Mouse (Mus musculus): Measurements from ENCODE around the gene Dok7. TPM values are rescaled to one million over a fixed set of nuclear protein-coding genes. Genes with fewer than 3 reads are reported as not detected.

Gene Dok7
- polyA plus RNA-seq, 1 experiment from 2014 or later = 8.8 TPM

GRCm38 (mm10) chr5:35091636-35092035 lies 35.1 kb downstream of the Dok7 start:
- 69% methylated on average over 3 of the region's 3 CpGs for WGBS
- Histone ChIP-seq H3K4me2 (ENCODE audit: low read length) (no peak overlapping the region), H3K36me3 (ENCODE audit: control insufficient read depth, insufficient read depth, low read length) (peaks cover 58% of the 10 kb centered on the region), H3K9me3 (ENCODE audit: control insufficient read depth, low read length) (no peaks in the 10 kb centered on the region), H3K9ac (ENCODE audit: low read length) (no peak overlapping the region), H3K4me1 (ENCODE audit: control insufficient read depth in 2 of 2, insufficient read depth in 2 of 2, low read length in 2 of 2) (no peaks in the 10 kb centered on the region), H3K27me3 (ENCODE audit: control insufficient read depth, insufficient read depth, low read length) (no peaks in the 10 kb centered on the region), H3K27ac (replicated peaks in 1 of 2; ENCODE audit: control insufficient read depth in 1 of 2, insufficient read depth in 1 of 2, low read depth in 2 of 2, low read length in 2 of 2) (no peak overlapping the region), H3K4me3 (ENCODE audit: control insufficient read depth in 1 of 2, insufficient read depth in 1 of 2, low read depth in 1 of 2, low read length in 2 of 2) (no peak overlapping the region)
- no peak for ATAC-seq (ENCODE audit: insufficient number of reproducible peaks, insufficient read depth, low FRiP score, low read depth)

DNA sequence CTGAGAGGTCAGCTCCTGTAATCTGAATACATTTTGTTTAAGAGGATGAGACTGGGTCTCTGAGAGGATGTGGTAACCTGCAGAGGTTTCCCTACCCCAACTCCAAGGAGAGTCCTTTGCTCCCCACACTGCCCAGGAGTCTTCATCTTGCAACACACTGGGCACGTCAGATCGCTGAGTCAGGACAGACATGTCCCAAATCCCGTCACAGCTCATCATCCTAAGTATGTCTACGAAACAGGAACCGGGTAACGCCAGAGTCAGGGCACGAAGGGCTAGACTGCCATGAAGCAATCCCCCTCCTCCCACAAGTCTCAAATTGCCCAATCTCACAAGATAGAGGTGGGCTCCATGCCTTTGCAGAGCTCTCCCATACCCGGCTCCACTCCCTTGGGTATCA lies 46.5 kb downstream of the Dok7 start:
- Histone ChIP-seq H3K27me3 (ENCODE audit: control insufficient read depth, insufficient read depth, low read length) (no peaks in the 10 kb centered on the region), H3K9ac (ENCODE audit: low read length) (no peak overlapping the region), H3K27ac (replicated peaks in 1 of 2; ENCODE audit: control insufficient read depth in 1 of 2, insufficient read depth in 1 of 2, low read depth in 2 of 2, low read length in 2 of 2) (no peak overlapping the region), H3K9me3 (ENCODE audit: control insufficient read depth, low read length) (no peaks in the 10 kb centered on the region), H3K36me3 (ENCODE audit: control insufficient read depth, insufficient read depth, low read length) (peaks cover 46% of the 10 kb centered on the region), H3K4me1 (ENCODE audit: control insufficient read depth in 2 of 2, insufficient read depth in 2 of 2, low read length in 2 of 2) (peaks cover 13 to 17% of the 10 kb centered on the region in 2 experiments), H3K4me2 (ENCODE audit: low read length) (0 out of 2 replicates have a peak overlapping the region, but pooled peaks have one; percentile 6), H3K4me3 (ENCODE audit: control insufficient read depth in 1 of 2, insufficient read depth in 1 of 2, low read depth in 1 of 2, low read length in 2 of 2) (no peak overlapping the region)
- WGBS = 86% methylated on average over 8 of the region's 8 CpGs
- ATAC-seq (ENCODE audit: insufficient number of reproducible peaks, insufficient read depth, low FRiP score, low read depth) = no peak

- H3K27ac ChIP-seq (replicated peaks in 1 of 2; ENCODE audit: control insufficient read depth in 1 of 2, insufficient read depth in 1 of 2, low read depth in 2 of 2, low read length in 2 of 2) = no peak overlapping the region
- no peak for ATAC-seq (ENCODE audit: insufficient number of reproducible peaks, insufficient read depth, low FRiP score, low read depth)
- H3K36me3 ChIP-seq (ENCODE audit: control insufficient read depth, insufficient read depth, low read length) = peaks cover 42% of the 10 kb centered on the region
- WGBS = 32% methylated on average over 2 of the region's 2 CpGs
- peaks cover 13 to 17% of the 10 kb centered on the region in 2 experiments for H3K4me1 ChIP-seq (ENCODE audit: control insufficient read depth in 2 of 2, insufficient read depth in 2 of 2, low read length in 2 of 2)
- no peak overlapping the region for H3K9ac ChIP-seq (ENCODE audit: low read length)
- peak overlapping the region; percentile 86; the same call in 1 of the 2 replicates for H3K4me2 ChIP-seq (ENCODE audit: low read length)
- no peaks in the 10 kb centered on the region for H3K27me3 ChIP-seq (ENCODE audit: control insufficient read depth, insufficient read depth, low read length)
- no peaks in the 10 kb centered on the region for H3K9me3 ChIP-seq (ENCODE audit: control insufficient read depth, low read length)
- H3K4me3 ChIP-seq (ENCODE audit: control insufficient read depth in 1 of 2, insufficient read depth in 1 of 2, low read depth in 1 of 2, low read length in 2 of 2) = no peak overlapping the region
Measured at GRCm38 (mm10) chr5:35103528-35103927, 47.0 kb downstream of the Dok7 start.

DNA sequence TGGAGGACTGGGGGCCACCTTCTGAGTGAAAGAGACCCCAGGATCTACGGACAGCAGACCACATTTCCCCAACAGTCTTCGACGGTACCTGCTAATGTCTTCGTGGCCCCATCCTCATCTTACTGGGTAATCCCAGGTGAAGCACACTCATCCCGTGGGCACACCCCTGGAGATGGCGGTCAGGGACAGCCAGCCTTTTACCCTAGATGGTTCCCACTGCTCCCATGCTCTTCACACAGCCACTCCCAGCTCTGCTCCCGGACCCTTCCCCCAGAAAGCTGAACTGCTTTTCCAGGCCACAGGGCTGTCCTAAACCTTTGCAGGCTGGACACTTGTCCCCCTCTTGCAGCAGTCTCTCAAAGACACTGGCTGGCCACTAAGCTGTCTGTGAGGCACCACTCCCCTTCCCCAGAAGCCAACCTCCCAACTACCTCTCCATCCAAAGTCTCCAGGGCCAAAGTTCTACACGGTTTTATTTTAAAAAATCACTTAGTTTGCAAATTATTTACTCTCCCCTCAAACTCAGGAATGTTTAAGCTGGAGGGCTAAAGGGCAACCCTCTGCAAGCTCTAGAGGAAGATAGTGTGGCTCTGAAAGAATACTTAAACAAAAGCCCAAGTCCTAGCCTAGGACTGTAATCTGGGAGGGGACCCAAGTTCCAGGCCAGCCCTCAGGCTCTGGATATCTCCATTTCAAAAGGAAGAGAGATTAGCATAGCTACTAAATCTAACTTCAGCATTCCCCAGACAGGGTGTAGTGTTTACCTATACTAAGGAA lies 47.8 kb downstream of the Dok7 start:
- H3K4me3 ChIP-seq (ENCODE audit: control insufficient read depth in 1 of 2, insufficient read depth in 1 of 2, low read depth in 1 of 2, low read length in 2 of 2) = peak overlapping the region; percentile 11 to 83
- H3K27ac ChIP-seq (replicated peaks in 1 of 2; ENCODE audit: control insufficient read depth in 1 of 2, insufficient read depth in 1 of 2, low read depth in 2 of 2, low read length in 2 of 2) = no peak overlapping the region
- H3K4me2 ChIP-seq (ENCODE audit: low read length) = peak overlapping the region; percentile 86
- 57% methylated on average over 8 of the region's 8 CpGs for WGBS
- H3K9ac ChIP-seq (ENCODE audit: low read length) = peak overlapping the region; percentile 87
- no peaks in the 10 kb centered on the region for H3K27me3 ChIP-seq (ENCODE audit: control insufficient read depth, insufficient read depth, low read length)
- H3K9me3 ChIP-seq (ENCODE audit: control insufficient read depth, low read length) = no peaks in the 10 kb centered on the region
- no peak for ATAC-seq (ENCODE audit: insufficient number of reproducible peaks, insufficient read depth, low FRiP score, low read depth)
- H3K4me1 ChIP-seq (ENCODE audit: control insufficient read depth in 2 of 2, insufficient read depth in 2 of 2, low read length in 2 of 2) = peaks cover 13 to 17% of the 10 kb centered on the region in 2 experiments
- peaks cover 33% of the 10 kb centered on the region for H3K36me3 ChIP-seq (ENCODE audit: control insufficient read depth, insufficient read depth, low read length)

DNA sequence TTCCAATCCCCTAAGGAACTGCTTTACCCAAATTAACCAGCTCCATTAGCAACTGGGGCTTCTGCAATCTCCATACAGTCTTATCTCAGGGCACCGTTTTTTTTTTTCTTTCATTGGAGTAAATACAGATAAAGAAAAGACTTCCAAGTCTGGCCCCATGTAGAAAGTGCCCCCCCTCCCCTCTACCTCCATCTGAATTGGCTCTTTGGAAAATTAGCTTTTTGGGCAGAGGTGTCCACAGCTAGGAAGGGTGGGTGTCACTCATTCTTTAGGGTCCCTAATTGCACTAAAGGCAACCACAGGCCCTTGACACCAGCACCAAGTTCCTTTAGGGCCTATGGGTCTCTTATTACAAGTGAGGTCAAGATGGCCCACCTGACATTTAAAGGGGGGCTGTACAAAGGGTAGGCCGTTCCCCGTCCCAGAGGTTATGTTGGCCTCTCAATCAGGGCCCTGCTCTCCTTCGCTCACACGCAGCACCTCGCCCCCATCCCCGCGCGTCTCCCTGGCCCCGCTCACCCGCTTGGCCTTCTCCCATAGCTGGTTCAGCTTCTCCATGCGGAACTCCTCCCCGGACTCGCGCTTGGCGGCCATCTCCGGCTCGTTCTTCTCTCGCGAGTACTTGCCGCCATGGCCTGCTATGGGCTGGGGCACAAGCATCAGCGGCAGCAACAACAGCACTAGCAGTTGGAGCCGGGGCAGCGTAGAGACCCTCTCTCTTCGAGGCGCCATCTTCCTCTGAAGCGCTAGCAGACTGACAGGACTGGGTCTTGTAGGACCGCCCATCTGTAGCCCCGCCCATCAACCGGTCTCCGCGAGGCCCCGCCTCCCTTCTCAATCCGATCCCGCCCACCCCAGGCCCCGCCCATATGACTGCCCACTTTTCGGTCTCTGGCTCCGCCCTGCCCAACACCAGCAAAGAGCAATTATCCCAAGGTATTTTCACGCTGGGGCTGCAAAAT lies 48.7 kb downstream of the Dok7 start, which contains the start of gene Lrpap1:
Gene Lrpap1 (minus strand): TSS at position 807 of the 962 bp plus-strand sequence.
- H3K27me3 ChIP-seq (ENCODE audit: control insufficient read depth, insufficient read depth, low read length) = no peaks in the 10 kb centered on the region
- ATAC-seq (ENCODE audit: insufficient number of reproducible peaks, insufficient read depth, low FRiP score, low read depth) = peak; percentile 95
- H3K4me1 ChIP-seq (ENCODE audit: control insufficient read depth in 2 of 2, insufficient read depth in 2 of 2, low read length in 2 of 2) = peaks cover 13 to 17% of the 10 kb centered on the region in 2 experiments
- peak within 1 kb of the TSS; percentile 86 for H3K4me2 ChIP-seq (ENCODE audit: low read length)
- 1% methylated on average over 36 of the region's 39 CpGs for WGBS
- peak within 1 kb of the TSS; percentile 78 to 82 for H3K27ac ChIP-seq (replicated peaks in 1 of 2; ENCODE audit: control insufficient read depth in 1 of 2, insufficient read depth in 1 of 2, low read depth in 2 of 2, low read length in 2 of 2)
- peaks cover 25% of the 10 kb centered on the region for H3K36me3 ChIP-seq (ENCODE audit: control insufficient read depth, insufficient read depth, low read length)
- peak within 1 kb of the TSS; percentile 83 to 97 for H3K4me3 ChIP-seq (ENCODE audit: control insufficient read depth in 1 of 2, insufficient read depth in 1 of 2, low read depth in 1 of 2, low read length in 2 of 2)
- peak within 1 kb of the TSS; percentile 87 for H3K9ac ChIP-seq (ENCODE audit: low read length)
- no peaks in the 10 kb centered on the region for H3K9me3 ChIP-seq (ENCODE audit: control insufficient read depth, low read length)

- peak; percentile 41 for ATAC-seq (ENCODE audit: insufficient number of reproducible peaks, insufficient read depth, low FRiP score, low read depth)
- H3K4me1 ChIP-seq (ENCODE audit: control insufficient read depth in 2 of 2, insufficient read depth in 2 of 2, low read length in 2 of 2) = peaks cover 13 to 17% of the 10 kb centered on the region in 2 experiments
- H3K36me3 ChIP-seq (ENCODE audit: control insufficient read depth, insufficient read depth, low read length) = peaks cover 18% of the 10 kb centered on the region
Measured at GRCm38 (mm10) chr5:35105922-35106298, 49.3 kb downstream of the Dok7 start.

DNA sequence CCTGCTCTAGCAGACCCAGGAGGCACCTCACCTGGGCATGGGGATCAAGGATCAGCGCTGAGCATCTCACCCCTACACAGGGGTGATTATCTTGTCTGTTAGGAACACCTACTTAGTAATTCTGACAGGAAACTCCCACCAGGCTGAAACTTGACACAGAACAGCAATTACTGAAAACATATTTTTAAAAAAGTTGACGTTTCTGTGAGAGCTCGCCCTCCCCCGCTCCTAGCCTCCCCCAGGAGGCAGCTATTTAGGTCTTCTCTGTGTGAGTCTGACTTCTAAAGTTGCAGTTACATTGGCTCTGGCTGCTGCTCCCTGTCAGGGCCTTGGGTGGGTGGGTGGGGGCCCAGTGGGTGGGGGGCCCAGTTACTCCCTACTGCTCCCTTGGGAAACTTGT lies 55.9 kb downstream of the Dok7 start:
- no peaks in the 10 kb centered on the region for H3K36me3 ChIP-seq (ENCODE audit: control insufficient read depth, insufficient read depth, low read length)
- H3K27ac ChIP-seq (replicated peaks in 1 of 2; ENCODE audit: control insufficient read depth in 1 of 2, insufficient read depth in 1 of 2, low read depth in 2 of 2, low read length in 2 of 2) = no peak overlapping the region
- H3K27me3 ChIP-seq (ENCODE audit: control insufficient read depth, insufficient read depth, low read length) = no peaks in the 10 kb centered on the region
- H3K4me1 ChIP-seq (ENCODE audit: control insufficient read depth in 2 of 2, insufficient read depth in 2 of 2, low read length in 2 of 2) = peaks cover 1 to 3% of the 10 kb centered on the region in 2 experiments; a peak in 2 of 4 replicates
- WGBS = 52% methylated on average over 4 of the region's 4 CpGs
- H3K4me3 ChIP-seq (ENCODE audit: control insufficient read depth in 1 of 2, insufficient read depth in 1 of 2, low read depth in 1 of 2, low read length in 2 of 2) = no peak overlapping the region
- H3K4me2 ChIP-seq (ENCODE audit: low read length) = no peak overlapping the region
- ATAC-seq (ENCODE audit: insufficient number of reproducible peaks, insufficient read depth, low FRiP score, low read depth) = no peak
- no peaks in the 10 kb centered on the region for H3K9me3 ChIP-seq (ENCODE audit: control insufficient read depth, low read length)
- no peak overlapping the region for H3K9ac ChIP-seq (ENCODE audit: low read length)

More at GRCm38 (mm10) chr5:35105922-35106298, 49.3 kb downstream of the Dok7 start:
- 7% methylated on average over 11 of the region's 11 CpGs for WGBS
- peak overlapping the region; percentile 87 for H3K9ac ChIP-seq (ENCODE audit: low read length)
- H3K27me3 ChIP-seq (ENCODE audit: control insufficient read depth, insufficient read depth, low read length) = no peaks in the 10 kb centered on the region
- H3K9me3 ChIP-seq (ENCODE audit: control insufficient read depth, low read length) = no peaks in the 10 kb centered on the region
- peak overlapping the region; percentile 86 for H3K4me2 ChIP-seq (ENCODE audit: low read length)
- peak overlapping the region; percentile 58 to 82 for H3K27ac ChIP-seq (replicated peaks in 1 of 2; ENCODE audit: control insufficient read depth in 1 of 2, insufficient read depth in 1 of 2, low read depth in 2 of 2, low read length in 2 of 2)
- peak overlapping the region; percentile 83 to 97 for H3K4me3 ChIP-seq (ENCODE audit: control insufficient read depth in 1 of 2, insufficient read depth in 1 of 2, low read depth in 1 of 2, low read length in 2 of 2)
